Mouse (Mus musculus): Measurements from ENCODE around the gene Camk2n1. TPM values are rescaled to one million over a fixed set of nuclear protein-coding genes. Genes with fewer than 3 reads are reported as not detected.
A peak's percentile ranks its signal among the peaks of the same experiment; 100 is the strongest.

Camk2n1 gene
- total RNA-seq, 4 experiments from 2014 or later, result 3.8 to 6.1 (median 5.3) TPM

DNA sequence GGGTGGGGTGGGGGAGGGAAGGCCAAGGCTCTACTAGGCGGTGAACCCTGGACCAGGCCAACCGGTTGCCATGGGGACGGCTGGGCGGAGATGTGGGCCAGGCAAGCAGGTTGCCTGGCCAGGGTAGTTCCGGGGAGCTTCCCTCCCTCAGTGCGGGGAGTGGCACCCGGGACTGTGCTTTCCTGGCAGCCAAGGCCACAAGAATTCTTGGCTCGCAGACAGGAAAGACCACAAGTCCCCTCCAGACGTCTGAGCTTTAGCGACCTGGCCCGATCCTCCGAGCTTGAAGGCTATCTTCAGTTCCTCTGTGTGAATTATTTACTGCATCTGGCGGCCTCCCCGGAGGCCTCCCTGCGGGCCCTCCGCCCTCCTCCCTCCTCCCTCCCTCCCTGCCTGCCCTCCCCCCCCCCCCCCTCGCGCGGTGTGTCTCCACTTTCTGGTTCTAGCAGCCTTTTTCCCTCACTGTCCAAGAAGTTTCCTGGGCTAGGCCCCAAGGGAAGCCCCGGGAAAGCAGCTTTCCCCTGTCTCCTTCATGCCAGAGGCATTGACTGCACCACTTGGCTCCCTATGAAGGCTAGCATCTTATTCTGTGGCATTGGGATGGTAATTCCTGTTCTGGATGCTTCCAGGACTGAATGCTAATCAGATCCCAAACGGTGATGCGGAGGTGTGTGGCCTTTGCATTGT lies 10.7 kb downstream of the Camk2n1 start:
- DNase-seq (ENCODE audit: low spot score in 2 of 2), result peak; percentile 45 to 63

DNA sequence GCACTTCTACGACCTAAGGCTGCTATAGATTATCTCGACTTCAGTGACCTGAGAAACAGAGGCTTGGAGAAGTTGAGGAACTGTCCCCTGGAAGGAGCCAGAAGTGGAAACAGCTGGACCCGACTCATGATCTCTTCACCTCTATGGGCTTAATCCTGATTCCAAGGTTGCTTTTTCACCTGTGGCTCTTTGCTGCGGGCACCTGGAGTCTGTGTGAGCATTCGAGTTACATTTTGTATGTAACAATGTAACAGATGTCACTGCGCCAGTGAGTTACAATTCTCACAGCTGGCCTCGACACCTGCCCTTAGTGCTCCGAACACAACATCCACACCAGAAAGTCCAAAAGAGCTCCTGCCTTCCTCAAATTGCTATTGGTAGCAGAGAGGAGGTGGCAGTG lies 11.3 kb downstream of the Camk2n1 start:
- no peak for DNase-seq (ENCODE audit: low spot score in 2 of 2)

DNA sequence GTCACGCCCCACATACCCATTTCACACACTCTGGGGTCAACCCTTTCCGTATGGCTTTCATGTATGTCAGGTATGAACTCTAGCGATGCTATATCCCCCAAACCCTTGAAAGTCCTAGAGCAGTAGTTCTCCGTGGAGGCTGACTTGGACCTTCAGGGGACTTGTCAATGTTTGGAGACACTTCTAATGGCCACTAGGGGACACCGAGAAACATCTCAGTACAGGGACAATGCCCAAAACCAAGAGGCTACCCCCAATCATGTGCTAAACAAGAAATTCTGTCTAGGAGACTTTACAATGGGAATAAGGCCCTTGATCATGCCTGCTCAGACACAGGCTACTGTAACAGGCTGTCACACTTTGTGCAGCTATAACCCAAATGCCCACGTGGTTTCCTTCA lies 12.6 kb downstream of the Camk2n1 start:
- no peak for DNase-seq (ENCODE audit: low spot score in 2 of 2)

DNA sequence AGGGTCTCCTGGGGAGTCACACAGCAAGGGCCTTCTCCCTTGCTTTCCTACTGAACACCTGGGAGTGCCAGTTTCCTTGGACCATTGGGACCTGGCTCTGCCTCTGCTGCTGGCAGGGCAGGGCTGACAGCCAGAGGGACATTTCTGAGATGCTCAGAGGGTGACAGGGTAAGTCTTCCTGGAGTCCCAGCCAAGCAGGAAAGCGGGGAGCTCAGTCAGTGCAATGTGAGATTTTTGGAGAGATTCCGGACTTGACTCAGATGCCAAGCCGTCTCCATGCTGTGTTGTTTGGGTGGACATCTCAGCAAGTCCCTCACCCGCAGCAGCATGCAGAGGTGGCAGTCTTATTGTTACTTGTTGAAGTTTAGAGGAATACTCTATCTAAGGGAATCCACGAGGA lies 13.3 kb downstream of the Camk2n1 start:
- DNase-seq (ENCODE audit: low spot score in 2 of 2), result no peak

DNA sequence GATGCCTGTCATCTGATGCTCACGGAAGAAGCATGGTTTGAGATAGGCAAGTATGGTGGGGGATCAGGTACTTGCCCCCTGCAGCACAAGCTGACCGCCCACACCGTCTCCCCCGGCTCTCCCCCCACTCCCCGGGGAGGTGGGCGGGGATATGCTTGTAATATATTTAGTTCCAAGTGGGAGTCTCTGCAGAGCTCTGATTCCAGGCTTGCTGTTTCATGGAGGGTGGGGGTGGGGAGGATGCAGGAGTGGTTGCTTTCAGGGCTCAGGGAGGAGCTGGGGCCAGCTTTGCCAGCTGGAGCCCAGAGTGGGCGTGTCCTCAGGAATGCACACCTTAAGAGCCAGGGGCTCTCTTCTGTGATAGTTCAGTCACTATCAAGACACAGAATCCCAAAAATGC lies 15.0 kb downstream of the Camk2n1 start:
- DNase-seq (ENCODE audit: low spot score in 2 of 2), result no peak

DNA sequence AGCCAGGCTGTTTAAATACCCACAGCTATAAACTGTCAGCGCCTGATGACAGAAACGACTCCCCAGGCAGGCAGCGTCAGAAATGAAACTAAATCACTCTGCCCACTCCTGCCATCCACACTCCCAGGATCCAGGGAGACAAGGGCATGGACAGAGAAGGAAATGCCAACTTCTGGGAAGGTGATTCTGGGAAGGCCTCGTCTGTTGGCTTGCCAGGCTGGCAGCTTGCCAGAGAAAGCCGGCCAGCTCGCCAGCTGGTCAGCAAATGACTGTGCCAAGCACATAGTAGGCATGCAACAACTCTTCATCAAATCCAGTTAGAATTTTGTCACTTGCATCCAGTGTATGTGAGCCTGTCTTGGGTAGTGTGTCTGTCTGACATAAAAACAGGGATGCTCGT lies 17.1 kb downstream of the Camk2n1 start:
- no peak for DNase-seq (ENCODE audit: low spot score in 2 of 2)

DNA sequence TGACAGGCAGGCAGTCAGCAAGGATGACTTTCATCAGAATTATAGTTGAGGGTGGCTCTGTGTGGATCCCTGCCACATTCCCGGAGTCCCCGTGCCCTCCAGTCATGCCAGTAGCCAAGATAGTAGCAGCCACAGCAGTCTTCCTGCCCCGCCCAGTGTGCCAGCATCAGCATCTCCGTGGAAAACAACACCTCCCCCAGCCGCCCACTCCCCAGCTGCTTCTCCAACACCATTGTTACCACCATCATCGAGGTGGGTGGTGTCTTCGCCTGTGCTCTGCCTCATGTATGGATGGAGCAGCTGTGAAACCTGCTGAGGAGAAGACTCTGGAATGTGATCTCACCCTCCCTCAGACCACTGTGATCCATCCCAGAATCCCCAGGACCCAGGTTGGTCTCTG lies 25.5 kb downstream of the Camk2n1 start:
- DNase-seq (ENCODE audit: low spot score in 2 of 2), result no peak

DNA sequence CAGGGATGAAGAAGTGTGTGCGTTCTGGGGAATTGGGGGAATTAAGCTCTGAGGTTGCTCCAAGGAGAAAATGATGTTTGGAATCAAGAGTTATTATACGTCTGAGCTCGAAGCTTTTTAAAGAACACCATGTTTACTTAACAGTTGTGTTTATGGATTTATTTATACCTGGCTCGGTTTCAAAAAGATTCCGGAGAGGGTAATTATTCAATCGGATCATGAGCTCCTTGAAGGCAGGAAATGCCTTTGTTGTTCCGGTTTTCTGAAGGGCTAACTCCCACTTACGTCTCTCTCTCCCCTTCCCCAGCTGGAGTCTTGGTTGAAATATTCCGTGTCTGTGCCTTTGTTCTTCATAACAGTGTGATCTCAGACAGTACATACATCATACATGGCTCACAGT lies 26.8 kb downstream of the Camk2n1 start:
- no peak for DNase-seq (ENCODE audit: low spot score in 2 of 2)

DNA sequence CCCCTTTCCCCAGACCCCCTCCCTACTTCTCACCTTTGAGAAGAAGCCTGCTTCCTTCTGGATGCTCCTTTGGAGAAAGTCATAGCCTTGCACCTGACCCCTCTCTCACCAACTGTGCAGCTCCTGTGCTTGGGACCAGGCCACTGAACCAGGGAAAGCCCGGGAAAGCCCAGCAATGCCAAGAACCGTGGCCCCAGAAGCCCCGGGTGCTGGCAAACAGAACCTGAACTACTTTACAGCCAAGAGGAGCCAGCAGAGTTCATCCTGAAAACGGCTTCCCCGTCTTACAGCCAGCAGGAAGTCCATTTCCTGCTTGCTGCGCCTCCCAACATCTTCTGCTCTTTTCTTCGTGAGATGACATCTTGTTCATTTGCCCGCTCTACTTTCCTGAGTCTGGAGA lies 28.6 kb downstream of the Camk2n1 start:
- no peak for DNase-seq (ENCODE audit: low spot score in 2 of 2)

DNA sequence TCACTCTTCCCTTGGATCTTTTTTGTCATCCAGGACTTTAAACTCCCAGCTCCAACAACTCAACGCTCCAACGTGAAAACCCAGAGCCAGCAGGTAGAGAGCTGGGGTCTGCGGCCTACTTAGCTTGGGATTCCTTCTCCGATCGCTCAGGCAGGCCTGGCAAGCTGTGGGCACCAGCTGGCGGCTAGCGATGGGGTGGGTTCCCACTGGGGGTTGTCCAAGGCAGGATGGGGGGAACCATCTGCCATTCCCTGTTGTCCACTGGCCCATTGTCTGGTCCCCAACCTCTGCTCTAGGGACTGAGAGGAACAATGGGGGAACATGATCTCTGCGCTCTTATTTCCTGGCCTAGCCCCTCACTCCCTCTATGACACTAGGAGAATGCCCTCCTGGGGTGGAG lies 34.1 kb downstream of the Camk2n1 start:
- no peak for DNase-seq (ENCODE audit: low spot score in 2 of 2)

DNA sequence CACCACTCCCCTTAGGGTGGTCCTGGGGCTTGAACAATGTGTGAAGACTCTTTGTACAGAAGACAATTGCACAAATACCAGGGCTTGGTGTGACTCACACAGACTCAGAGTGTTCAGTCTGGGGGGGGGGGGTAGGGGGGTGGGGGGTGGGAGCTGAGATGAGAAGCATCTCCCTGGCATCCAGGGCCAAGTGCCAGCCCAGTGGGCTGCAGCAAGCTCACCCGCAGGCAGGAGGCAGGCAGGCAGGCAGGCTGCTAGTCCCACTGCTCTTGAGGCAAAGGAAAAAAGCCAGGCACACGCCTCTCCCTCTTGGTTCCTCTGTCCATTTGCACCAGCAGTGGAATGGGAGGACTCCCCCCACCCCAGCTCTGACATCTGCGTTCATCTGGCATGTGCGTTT lies 37.0 kb downstream of the Camk2n1 start:
- DNase-seq (ENCODE audit: low spot score in 2 of 2), result no peak

DNA sequence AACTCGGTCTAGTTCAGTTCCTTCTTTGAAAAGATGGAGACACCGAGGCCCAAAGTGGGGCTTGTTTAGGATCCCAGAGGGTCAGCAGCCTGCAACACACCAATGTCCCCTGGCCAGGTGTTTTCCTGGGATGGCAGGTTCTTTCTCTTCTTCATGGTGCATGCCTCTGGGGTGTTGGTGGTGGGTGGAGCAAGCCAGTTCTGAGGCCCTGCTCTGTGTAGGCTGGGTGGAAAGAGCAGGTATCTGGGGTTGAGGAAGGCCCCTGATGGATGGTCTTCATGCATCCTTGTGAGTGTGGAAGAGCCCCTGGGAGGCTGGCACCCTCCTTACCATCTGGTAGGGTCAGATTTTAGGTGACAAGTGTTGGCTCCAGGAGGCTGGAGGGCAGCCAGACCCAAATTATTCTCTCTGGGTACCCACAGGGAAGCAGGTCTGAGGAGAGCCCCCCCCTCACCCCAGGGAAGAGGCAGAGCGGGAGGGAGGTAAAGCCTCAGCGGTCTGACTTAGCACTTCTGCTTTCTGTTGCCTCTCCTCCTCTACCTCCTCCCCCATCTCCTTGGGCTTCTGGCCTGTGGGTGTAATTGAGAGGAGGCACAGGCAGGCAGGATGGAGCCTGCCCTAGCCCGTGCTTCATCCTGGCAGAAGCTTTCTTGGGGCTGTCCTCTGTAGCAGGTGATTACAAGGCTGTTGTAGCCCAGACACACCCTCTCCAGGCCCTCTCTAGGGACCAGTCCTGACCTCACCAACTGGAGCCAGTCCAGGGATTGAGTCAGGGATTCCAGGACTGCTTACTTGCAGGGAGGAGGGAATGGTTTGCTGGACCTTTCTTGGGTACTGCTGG lies 39.3 kb downstream of the Camk2n1 start:
- peak; percentile 81 to 83 for DNase-seq (ENCODE audit: low spot score in 2 of 2)

DNA sequence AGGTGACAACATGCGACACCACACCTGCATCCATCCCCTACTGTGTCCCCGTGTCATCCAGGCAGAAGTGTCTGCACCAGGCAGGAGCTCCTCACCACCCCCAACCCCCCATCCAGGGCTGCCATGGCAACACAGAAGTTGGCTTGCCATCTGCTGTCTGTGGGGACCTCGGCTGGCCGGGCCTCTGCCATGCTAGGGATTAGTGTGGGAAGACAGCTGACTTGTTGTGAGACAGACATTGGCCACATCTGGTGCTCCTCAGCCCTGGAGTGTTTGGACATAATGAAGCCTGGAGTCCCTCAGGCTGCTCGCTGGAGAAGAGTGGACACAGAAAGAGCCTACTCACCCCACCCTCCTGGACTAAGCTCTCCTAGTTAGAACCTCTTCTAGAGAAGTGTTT lies 40.8 kb downstream of the Camk2n1 start:
- peak; percentile 15 to 40 for DNase-seq (ENCODE audit: low spot score in 2 of 2)

DNA sequence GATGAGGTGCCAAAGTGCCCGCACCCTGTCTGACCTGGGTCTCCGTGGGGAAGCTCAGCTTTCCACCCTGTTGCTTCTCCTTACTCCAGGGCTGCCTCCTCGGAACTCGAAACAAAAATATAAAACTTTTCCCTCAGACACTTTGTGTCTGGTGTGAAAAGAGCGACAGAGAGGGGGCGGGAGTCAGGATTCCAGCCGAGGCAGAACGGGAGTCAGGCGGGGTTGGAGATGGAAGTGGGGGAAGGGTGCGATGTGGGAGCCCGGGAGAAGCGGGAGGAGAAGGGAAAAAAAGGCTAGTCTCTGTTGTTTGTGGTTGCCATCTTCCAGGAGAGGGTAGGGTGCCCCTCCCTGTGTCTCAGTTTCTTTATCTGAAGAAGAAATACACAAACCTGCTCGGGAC lies 41.7 kb downstream of the Camk2n1 start:
- DNase-seq (ENCODE audit: low spot score in 2 of 2), result no peak

DNA sequence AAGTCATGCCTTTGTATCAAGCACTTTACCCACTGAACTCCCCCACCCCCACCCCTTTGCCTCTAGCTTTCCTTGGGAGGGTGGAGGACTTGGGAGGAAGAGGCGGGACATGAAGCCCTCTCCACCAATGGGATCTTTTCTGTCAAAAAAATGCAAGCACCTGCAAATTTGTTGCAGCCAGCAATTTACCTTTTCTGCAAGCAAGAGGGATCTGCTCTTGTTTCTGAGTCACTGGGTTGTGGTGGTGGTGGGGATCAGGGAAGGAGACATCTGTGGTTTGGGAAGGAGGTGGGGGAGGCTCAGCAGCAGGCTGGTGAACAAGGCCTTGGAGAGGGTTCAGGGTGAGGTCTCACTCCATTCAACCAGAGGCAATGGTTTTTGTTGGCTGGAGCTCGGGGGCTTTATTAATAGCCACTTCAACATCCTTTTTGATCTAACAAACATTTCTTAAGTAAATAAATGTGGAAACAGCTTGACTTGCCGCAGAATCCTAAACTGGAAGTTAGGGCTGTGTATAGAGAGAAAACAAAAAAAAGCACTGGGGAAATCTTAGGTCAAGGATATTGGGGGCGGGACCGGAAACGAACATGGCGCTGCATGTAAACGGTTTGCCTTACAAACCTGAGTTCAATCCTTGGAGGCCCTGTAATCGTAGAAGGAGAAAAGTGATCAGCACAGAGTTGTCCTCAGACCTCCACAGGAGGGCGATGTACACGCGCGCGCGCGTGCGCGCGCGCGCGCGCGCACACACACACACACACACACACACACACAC lies 42.8 kb downstream of the Camk2n1 start:
- no peak for DNase-seq (ENCODE audit: low spot score in 2 of 2)

DNA sequence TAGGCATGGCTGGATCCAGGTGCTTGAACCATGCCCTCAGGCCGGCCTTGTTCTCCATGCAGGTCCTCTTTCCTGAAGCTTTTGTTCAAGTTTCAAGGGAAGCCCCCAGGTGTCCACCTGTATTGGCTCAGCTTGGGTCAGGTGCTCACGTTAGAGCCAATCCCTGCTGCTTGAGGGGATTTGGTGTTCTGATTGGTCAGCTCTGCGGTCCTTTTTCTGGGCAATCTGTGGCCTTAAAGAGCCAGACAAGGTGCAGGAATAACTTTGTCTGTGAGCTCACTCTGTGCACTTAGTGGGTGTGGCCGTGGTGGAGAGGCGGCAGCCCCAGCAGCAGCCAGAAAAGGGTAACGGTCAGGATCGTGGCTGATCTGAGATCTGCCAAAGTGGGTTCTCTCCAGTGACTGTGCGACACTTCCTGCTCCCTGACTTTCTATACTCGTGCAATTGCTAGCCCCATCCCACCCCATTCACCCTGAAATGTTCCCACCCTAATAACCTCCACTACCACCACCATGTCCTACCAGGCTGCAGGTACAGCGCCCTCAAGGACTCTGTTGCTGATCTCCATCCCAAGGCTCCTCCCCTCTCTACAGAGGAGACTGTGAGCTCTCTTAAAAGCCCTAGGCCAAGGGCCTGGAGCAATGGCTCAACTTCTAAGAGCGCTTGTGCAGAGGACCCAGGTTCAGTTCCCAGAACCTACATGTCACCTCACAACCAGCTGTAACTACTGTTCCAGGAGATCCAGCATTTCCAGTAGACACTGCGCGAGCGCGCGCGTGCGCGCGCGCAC lies 45.9 kb downstream of the Camk2n1 start:
- no peak for DNase-seq (ENCODE audit: low spot score in 2 of 2)

DNA sequence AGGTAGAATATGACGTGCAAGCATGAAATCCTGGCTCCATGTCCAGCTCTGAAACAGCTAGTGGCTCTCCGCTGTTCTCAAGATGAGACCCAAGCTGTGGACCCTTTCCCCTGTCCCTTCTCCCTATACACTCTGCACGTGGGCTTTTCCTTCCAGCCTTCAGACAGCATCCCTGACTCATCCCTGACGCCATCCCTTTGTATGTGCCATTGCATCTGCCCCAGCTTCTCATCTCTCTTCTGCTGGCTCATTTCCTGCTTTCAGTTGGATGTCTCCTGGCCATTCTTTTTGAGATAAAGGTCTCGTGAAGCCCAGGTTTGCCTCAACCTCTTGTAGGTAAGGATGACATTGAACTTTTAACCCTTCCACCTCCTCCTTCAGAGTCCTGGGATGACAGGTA lies 46.9 kb downstream of the Camk2n1 start:
- DNase-seq (ENCODE audit: low spot score in 2 of 2), result no peak

DNA sequence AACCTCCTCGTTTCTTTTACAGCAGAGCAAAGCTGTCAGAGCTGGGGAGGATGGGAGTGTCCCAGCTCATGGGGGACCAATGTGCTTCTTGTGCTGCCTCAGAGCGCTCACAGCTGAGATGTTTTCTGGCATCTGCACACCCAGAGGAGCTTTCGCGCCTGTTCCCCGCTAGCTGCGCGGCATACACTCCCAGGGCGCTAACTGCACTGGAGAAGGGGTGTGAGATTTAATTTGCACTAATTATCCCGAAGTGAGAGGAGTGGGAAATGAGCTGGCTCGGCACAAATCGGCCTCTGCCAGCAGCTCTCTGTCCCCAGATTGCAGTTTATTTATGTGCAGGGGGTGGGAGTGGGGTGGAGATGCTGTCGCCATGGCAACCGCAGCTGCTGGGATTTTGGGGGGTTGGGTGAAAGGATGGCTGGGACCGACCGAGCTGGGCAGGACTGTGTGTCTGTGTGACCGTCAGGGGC lies 50.6 kb downstream of the Camk2n1 start:
- peak; percentile 12 to 29 for DNase-seq (ENCODE audit: low spot score in 2 of 2)

DNA sequence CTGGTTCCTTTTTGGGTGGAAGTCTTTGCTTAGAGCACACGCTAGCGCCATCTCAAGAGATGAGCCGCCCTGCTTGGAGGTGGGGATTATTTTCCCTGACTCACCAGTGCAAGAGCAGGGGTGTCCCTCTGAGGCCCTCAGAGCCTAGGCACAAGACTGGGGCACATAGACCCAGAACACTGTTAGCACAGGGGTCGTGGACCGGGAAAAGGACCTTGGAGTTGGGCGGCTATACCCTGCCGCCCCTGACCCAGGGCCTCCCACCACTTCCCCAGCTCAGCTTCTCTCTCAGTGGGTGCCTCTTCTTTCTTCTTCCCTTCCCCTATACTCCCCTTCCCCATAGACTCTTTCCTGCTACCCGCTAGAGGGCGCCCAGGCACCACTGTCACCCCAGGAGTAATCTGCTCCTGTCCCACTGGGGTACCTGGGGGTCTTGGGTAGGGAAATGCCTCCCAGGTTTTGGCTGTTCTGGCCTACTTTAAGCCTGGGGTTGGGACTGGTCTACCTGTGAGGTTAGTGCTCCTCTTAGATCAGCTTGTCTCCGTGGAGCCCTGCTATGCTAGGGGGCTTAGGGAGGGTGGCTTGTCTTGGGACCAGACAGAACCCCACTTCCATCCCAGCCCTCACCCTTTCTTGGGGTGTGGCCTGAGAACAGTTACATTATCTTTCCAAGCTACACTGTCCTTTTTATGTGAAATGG lies 51.2 kb downstream of the Camk2n1 start:
- no peak for DNase-seq (ENCODE audit: low spot score in 2 of 2)

DNA sequence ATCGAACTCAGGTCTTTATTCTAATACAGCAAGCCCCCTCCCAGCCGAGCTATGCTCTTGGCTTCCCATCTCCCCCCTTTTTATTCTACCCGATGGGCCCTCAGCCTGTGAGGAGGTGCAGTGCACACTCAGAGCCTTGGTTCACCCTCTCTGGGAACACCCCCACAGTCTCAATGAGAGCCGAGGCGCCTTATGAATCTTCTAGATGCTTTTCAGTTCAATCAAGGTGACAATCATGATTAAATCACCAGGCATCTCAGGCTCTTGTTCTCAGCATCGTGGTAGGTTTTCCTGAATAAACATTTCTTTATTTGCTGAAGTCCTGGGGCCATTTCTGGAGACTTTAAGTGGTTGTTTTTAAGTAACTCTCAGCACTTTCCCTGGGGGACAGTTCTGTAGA lies 53.8 kb downstream of the Camk2n1 start:
- DNase-seq (ENCODE audit: low spot score in 2 of 2), result no peak

Measured in gastrocnemius, adult 8-10 months (tissue).